Mouse (Mus musculus) frontal cortex, postnatal 36 days (tissue): ENCODE measurements around the gene Uty.

Experiments
- DNase-seq, 2 experiments: peaks; one replicate each; pipeline ENCODE4 v3.0.0; 2022; ENCODE audit warnings: low spot score in 2 of 2

Gene Uty

GRCm38 (mm10) chrY:1245426-1245863 lies at the start of gene Uty:
Uty (minus strand) TSS chrY:1245759.
- DNase-seq, result peak in 1 of 2 experiments; percentile 87

GRCm38 (mm10) chrY:1293708-1294107 lies 48.1 kb upstream of the Uty start:
- no peak for DNase-seq

GRCm38 (mm10) chrY:1286171-1286795 lies 40.7 kb upstream of the Uty start, which contains the start of gene Ddx3y:
Ddx3y (minus strand) TSS chrY:1286629.
- peak in 1 of 2 experiments; percentile 83 for DNase-seq

GRCm38 (mm10) chrY:1285735-1286134 lies 40.2 kb upstream of the Uty start:
- peak in 1 of 2 experiments; percentile 26 for DNase-seq

- DNase-seq, result no peak
These were observed 558 bp upstream of the Uty start for GRCm38 (mm10) chrY:1246117-1246516.

- peak in 1 of 2 experiments; percentile 1 for DNase-seq
These were observed 619 bp downstream of the Uty start for GRCm38 (mm10) chrY:1244940-1245339.

- DNase-seq, result no peak
These were observed 1.1 kb downstream of the Uty start for GRCm38 (mm10) chrY:1244421-1244820.

- no peak for DNase-seq
These were observed 25.6 kb downstream of the Uty start for GRCm38 (mm10) chrY:1220001-1220400.

- DNase-seq, result no peak
These were observed 67.1 kb downstream of the Uty start for GRCm38 (mm10) chrY:1178476-1178875.

- DNase-seq, result no peak
These were observed 82.5 kb downstream of the Uty start for GRCm38 (mm10) chrY:1163054-1163453.

GRCm38 (mm10) chrY:1116153-1116552 lies 129.4 kb downstream of the Uty start:
- no peak for DNase-seq

- DNase-seq, result no peak
These were observed 131.5 kb downstream of the Uty start for GRCm38 (mm10) chrY:1114016-1114415.
